Mouse (Mus musculus): ENCODE data around the gene Pax6. TPM values are rescaled to one million over a fixed set of nuclear protein-coding genes. Genes with fewer than 3 reads are reported as not detected.

The Pax6 gene
- total RNA-seq, 2 experiments from 2014 or later, result not detected

DNA sequence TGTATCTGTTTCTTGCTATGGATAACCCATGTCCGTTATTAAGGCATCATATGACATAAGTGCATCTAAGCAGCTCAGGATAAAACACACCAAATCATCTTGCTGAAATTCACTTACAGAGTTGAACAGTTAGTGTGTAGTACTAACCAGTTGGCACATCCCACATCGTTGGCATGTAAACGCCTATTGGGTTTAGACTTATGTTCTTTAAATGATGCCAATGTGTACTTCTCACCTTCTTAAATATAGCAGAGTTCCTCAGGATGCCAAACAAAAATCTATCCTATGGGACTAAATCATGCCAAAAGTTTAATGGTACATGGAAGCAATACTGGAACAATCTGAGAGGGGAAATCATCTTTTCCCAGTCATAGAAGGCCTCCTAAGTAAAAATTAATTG lies 62.0 kb downstream of the Pax6 start:
- no peak for DNase-seq

GRCm38 (mm10) chr2:105736166-105736565 lies 67.5 kb downstream of the Pax6 start:
- DNase-seq, result no peak

DNA sequence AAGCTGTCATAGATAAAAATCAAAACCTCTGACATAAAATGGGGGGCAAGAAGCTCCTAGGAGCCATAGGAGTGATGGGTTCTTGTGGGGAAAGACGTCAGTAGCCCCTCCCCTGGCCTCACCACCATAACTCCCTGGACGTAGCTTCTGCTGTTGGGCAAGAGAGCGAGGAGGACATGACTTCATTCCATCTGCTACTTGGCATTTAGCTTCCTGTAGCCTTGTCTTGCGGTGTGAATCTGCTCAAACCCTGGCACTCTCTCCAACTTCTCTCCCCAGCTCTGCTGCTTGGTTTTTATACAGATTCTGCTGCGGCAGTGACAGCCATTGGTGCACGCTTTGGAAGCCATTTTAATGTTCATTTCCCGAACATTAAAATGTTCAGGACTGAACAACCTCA lies 78.2 kb downstream of the Pax6 start:
- no peak for DNase-seq

Other genes starting within 250 kb of the Pax6 start
- gene Elp4, start 235.7 kb downstream of the Pax6 start, total RNA-seq (2021), result 1 to 10 TPM; 6.8 to 8.7 TPM
- gene Immp1l, start 235.7 kb downstream of the Pax6 start, total RNA-seq (2021), result 10 to 100 TPM; 57.5 to 59.2 TPM